Mouse (Mus musculus): ENCODE data around the gene Ovgp1.
"Not testable (repeated sequence)": the region's sequence is repeated elsewhere in the genome, so short reads cannot be mapped to it uniquely, and the experiment has no call there.

Ovgp1 gene

GRCm38 (mm10) chr3:105991653-105992283 lies 18.3 kb downstream of the Ovgp1 start:
- peak; percentile 78 for DNase-seq (ENCODE audit: low read depth, low spot score)

- no peak for DNase-seq (ENCODE audit: low read depth, low spot score)
Observed at GRCm38 (mm10) chr3:105994730-105995129, 21.2 kb downstream of the Ovgp1 start.

GRCm38 (mm10) chr3:106000707-106001375 lies 27.3 kb downstream of the Ovgp1 start:
- no peak for DNase-seq (ENCODE audit: low read depth, low spot score)

- no peak for DNase-seq (ENCODE audit: low read depth, low spot score)
Observed at GRCm38 (mm10) chr3:106001416-106002370, 28.2 kb downstream of the Ovgp1 start.

GRCm38 (mm10) chr3:106003360-106003759 lies 29.8 kb downstream of the Ovgp1 start:
- DNase-seq (ENCODE audit: low read depth, low spot score), result not testable (repeated sequence)

GRCm38 (mm10) chr3:106014546-106014945 lies 41.0 kb downstream of the Ovgp1 start, which contains the start of gene Pifo:
Pifo (minus strand) TSS chr3:106014646.
- no peak for DNase-seq (ENCODE audit: low read depth, low spot score)

- DNase-seq (ENCODE audit: low read depth, low spot score), result peak; percentile 23
Observed at GRCm38 (mm10) chr3:106021840-106022239, 48.3 kb downstream of the Ovgp1 start.

GRCm38 (mm10) chr3:106024135-106024534 lies 50.6 kb downstream of the Ovgp1 start:
- no peak for DNase-seq (ENCODE audit: low read depth, low spot score)

- DNase-seq (ENCODE audit: low read depth, low spot score), result no peak
Observed at GRCm38 (mm10) chr3:106032781-106033180, 59.3 kb downstream of the Ovgp1 start, which contains the start of gene Chil5. Chil5 (minus strand) TSS chr3:106032814.

Measured in 3T3-L1 (cell line).